Mouse (Mus musculus) CD4-positive, CD25-positive, alpha-beta regulatory T cell, adult 4 months (primary cell): ENCODE results near the gene Wfdc6a. TPM values are rescaled to one million over a fixed set of nuclear protein-coding genes. Genes with fewer than 3 reads are reported as not detected.

Experiments used
- ATAC-seq: one replicate; pipeline ENCODE4 v1.8.0; 2017
- polyA plus RNA-seq, 2 experiments: library from polyadenylated mRNA; unstranded; fragments of 100-300 nt; shearing (Covaris generic); gene quantifications; one replicate each; pipeline ENCODE4 v1.2.1; 2017

Wfdc6a gene
- polyA plus RNA-seq, 2 experiments from 2014 or later, result not detected

DNA sequence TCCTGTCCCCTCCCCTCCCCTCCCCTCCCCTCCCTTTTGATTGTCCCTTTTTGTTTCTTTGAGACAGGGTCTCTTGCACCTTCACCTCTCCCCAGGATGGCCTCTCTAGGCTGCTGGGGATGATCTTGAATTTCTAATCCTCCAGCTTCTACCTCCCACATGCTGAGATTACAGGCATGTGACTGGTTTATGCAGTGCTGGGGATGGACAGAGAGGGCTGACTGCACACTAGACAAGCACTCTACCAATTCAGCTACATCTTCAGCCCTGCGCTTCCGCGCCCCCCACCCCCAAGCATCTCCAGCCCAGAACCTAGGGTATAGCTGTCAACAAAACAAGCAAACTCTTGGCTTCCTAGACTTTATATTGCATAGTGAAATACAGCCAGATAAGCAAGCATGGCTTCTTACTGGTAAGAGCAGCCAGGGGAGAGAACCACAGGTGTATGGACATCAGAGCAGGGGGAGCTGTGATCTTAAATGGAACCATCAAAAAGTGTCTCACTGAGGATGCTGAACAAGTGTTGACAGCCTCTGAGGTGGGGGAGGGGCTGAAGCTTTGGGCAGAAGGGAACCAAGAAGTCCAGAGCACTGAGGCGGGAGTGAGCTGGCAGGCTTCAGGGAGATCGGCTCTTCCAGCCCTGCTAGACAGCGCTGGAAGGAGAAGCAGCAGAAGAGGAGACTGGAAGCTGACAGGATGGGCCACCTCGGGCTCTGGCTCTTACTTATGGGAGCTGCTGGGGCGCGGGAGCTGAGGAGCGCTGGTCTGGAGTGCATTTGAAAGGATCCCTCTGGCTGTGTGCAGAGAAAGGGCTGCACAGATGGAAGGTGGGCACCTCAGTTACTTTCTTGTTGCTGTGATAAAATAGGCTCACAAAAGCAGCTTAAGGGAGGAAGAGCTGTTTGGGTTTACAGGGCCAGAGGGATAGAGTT is 35.0 kb downstream of the Wfdc6a start:
- ATAC-seq, result no peak

GRCm38 (mm10) chr2:164549338-164549737 is 35.9 kb downstream of the Wfdc6a start:
- ATAC-seq, result no peak

DNA sequence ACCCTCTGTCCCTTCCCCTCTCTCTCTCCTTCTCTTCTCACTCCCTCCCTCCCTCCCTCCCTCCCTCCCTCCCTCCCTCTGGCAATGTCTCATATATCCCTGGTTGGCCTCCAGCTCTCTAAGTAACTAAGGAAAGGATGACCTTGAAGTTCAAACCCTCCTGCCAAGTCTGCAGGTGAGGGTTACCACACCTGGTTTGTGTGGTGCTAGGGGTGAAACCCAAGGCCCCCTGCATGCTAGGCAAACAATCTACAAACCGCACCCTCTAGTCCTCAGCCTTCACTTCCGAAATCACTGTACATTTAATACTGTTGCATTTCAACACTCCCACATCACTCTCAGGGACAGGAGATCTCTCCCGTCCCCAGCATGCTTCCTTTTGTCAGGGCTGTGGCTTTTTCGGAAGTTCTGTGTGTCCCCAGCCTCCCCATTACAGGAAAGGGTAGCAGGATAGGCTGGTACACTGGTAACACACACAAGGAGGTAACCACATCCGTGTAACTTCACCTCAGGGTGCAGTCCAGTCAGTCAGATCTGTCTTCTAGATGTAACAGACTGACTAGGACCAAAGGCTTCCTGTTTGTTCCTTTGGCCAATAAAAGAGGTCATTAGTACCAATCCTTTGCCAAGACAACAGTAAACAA is 40.7 kb downstream of the Wfdc6a start:
- ATAC-seq, result peak; percentile 92

- ATAC-seq, result no peak
These were observed 41.5 kb downstream of the Wfdc6a start for GRCm38 (mm10) chr2:164543745-164544144.

DNA sequence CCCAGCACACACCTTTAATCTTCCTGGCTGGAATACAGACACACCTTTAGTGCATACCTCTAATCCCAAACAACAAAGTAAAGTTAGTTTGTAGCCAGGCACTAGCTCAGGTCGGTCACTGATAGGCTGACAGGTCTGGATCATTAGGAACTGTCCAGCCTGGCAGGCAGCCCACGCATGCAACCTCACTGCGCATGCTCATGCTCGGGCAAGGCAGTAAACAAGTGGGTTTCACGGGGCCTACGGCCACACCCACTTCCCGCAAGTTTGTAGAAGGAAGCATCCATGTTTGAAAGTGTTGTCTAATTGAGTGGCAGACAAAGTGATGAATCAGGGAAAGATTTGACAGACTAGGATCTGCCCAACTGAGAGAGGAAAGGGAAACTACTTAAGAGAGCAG is 42.6 kb downstream of the Wfdc6a start:
- ATAC-seq, result no peak

DNA sequence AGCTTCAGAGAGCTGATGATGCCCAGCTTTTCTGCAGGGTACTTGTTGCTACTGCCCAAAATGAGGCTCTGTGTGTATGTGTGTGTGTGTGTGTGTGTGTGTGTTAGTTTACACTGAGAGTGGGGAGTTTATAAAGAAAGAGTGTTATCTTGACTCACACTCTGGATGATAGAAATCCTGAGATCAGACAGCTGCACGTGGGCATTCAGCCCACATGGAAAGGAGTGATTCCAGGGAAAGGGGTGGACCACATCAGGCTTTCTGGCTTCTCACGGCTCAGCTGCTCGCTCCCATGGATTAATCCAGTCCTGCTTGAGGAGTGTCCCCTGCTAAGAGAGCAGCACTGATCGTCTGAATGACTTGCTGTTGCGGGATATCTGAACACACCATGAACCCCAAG is 43.1 kb downstream of the Wfdc6a start:
- ATAC-seq, result no peak

DNA sequence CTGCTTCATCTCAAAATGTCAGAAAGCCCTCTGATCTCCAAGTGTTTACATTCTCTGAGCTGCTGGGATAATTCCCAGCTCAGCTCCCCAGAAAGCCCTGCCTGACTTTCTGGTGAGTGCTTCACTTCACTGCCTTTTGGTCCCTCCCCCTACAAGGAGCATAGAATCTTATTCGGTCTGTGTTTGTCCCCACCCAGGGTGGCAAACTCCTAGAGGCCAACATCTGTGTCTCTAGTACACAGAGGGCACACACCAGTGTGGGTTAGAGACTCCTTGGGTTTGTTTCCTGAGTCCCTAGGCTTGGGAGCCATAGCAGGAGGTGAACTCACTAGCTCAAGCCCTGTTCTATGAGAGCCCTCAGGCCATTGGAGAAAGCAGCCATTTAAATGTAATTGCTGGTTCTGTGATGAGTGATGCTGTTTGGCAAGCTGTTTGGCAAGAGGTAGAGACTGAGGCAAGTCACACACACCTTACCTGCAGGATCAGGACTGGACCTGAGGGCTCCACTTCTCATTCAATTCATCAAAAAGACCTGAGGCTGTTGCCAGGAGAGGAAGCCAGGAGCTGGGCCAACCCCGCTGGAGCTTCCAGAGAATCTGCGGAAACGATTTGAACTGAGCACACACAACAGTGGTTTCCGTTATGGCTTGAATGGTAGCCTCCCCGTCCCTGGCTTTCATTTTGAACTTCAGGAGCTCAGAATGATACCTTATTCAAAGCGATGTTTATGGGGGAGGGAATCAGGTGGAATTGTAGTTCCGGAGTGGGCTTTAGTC is 44.4 kb downstream of the Wfdc6a start:
- peak; percentile 33 for ATAC-seq

DNA sequence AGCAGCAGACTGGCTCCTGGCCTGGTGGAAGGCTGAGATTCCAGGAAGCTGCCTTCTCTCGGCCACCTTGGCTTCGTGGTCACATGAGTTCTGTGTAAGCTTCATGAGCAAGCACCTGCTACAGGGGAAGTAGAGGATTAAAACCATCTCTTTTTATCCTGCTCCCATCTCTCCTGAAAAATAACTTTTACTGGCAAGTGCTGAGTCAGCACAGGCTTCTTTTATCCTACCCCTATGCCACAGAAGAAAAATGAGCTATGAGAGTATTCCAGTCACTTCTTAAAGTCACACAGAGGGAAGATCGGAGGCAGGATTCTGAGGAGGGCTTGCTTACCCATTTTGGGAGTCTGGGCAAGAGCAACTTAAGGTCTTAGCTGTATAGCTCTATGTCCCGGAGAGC is 48.2 kb downstream of the Wfdc6a start:
- ATAC-seq, result no peak

- ATAC-seq, result peak; percentile 38
These were observed 50.9 kb downstream of the Wfdc6a start for GRCm38 (mm10) chr2:164534315-164534714.

GRCm38 (mm10) chr2:164531169-164531568 is 54.1 kb downstream of the Wfdc6a start:
- ATAC-seq, result peak; percentile 77

Other genes with a start within 250 kb of the Wfdc6a start
- gene Slpi, start 196.4 kb downstream of the Wfdc6a start, polyA plus RNA-seq, result 1 to 10 TPM in 1 of 2 experiments, under 1 TPM in 1; 0.75 to 1.1 TPM
- gene Rbpjl, start 182.3 kb downstream of the Wfdc6a start, polyA plus RNA-seq, result not detected
- not detected for gene Matn4, start 180.3 kb downstream of the Wfdc6a start, polyA plus RNA-seq
- gene Sdc4, start 141.6 kb downstream of the Wfdc6a start, polyA plus RNA-seq, result 10 to 100 TPM; 69.7 to 93.7 TPM
- 10 to 100 TPM in 1 of 2 experiments, 1 to 10 TPM in 1; 8.8 to 15.1 TPM for gene Sys1, start 128.5 kb downstream of the Wfdc6a start, polyA plus RNA-seq
- not detected for gene Gm20458, start 124.5 kb downstream of the Wfdc6a start, polyA plus RNA-seq
- not detected for gene Trp53tg5, start 111.7 kb downstream of the Wfdc6a start, polyA plus RNA-seq
- gene Dbndd2, start 99.3 kb downstream of the Wfdc6a start, polyA plus RNA-seq, result 1 to 10 TPM; 3.7 to 4.5 TPM
- gene Pigt, start 87.9 kb downstream of the Wfdc6a start, polyA plus RNA-seq, result 10 to 100 TPM; 17.0 to 27.0 TPM
- 1 to 10 TPM; 2.2 to 3.0 TPM for gene Wfdc2, start 23.0 kb downstream of the Wfdc6a start, polyA plus RNA-seq
- gene Spint3, start 12.0 kb downstream of the Wfdc6a start, polyA plus RNA-seq, result not detected
- not detected for gene Eppin, start 8.1 kb upstream of the Wfdc6a start, polyA plus RNA-seq
- not detected for gene Wfdc6b, start 28.1 kb upstream of the Wfdc6a start, polyA plus RNA-seq
- gene Wfdc8, start 28.2 kb upstream of the Wfdc6a start, polyA plus RNA-seq, result not detected
- gene Wfdc16, start 53.3 kb upstream of the Wfdc6a start, polyA plus RNA-seq, result not detected
- not detected for gene Wfdc10, start 70.6 kb upstream of the Wfdc6a start, polyA plus RNA-seq
- not detected for gene Wfdc9, start 71.1 kb upstream of the Wfdc6a start, polyA plus RNA-seq
- gene Wfdc11, start 88.6 kb upstream of the Wfdc6a start, polyA plus RNA-seq, result not detected
- not detected for gene Wfdc13, start 99.7 kb upstream of the Wfdc6a start, polyA plus RNA-seq
- not detected for gene Spint4, start 113.1 kb upstream of the Wfdc6a start, polyA plus RNA-seq
- gene Spint5, start 129.9 kb upstream of the Wfdc6a start, polyA plus RNA-seq, result not detected
- not detected for gene Wfdc3, start 160.5 kb upstream of the Wfdc6a start, polyA plus RNA-seq
- 1 to 10 TPM; 3.8 to 7.3 TPM for gene Dnttip1, start 160.5 kb upstream of the Wfdc6a start, polyA plus RNA-seq
- gene Ube2c, start 184.5 kb upstream of the Wfdc6a start, polyA plus RNA-seq, result 10 to 100 TPM in 1 of 2 experiments, 1 to 10 TPM in 1; 7.7 to 11.4 TPM
- not detected for gene Tnnc2, start 194.5 kb upstream of the Wfdc6a start, polyA plus RNA-seq
- 1 to 10 TPM; 4.9 to 7.7 TPM for gene Snx21, start 200.4 kb upstream of the Wfdc6a start, polyA plus RNA-seq
- 10 to 100 TPM; 32.5 to 42.2 TPM for gene Acot8, start 219.4 kb upstream of the Wfdc6a start, polyA plus RNA-seq
- gene Zswim3, start 219.7 kb upstream of the Wfdc6a start, polyA plus RNA-seq, result 1 to 10 TPM; 7.0 to 8.1 TPM
- 10 to 100 TPM; 20.9 to 30.5 TPM for gene Zswim1, start 237.2 kb upstream of the Wfdc6a start, polyA plus RNA-seq
- gene Spata25, start 243.1 kb upstream of the Wfdc6a start, polyA plus RNA-seq, result not detected
- 100 to 1,000 TPM; 211 to 247 TPM for gene Ctsa, start 247.4 kb upstream of the Wfdc6a start, polyA plus RNA-seq
- 1 to 10 TPM in 1 of 2 experiments, under 1 TPM in 1; 0.65 to 1.6 TPM for gene Neurl2, start 248.0 kb upstream of the Wfdc6a start, polyA plus RNA-seq